8 mouse cellular contexts compared by ENCODE assay signal in the genomic region with DNA sequence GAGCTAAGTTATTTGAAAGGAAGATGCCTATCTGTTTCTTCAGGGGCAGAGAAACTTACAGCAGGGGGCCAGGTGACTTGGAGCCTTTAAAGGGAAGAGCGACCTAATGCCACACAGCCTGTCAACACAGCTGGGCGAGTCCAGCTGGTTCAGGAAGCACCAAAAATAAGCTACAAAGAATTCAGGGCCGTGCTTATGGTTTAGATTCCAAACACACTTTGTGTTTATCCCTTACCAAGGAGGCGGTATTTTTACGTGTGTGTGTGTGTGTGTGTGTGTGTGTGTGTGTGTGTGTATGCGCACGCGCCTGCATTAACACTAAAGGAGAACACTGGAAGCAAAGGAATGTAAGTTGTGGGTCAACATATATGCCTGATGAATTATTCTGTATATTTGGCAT. TPM values are rescaled to one million over a fixed set of nuclear protein-coding genes. Genes with fewer than 3 reads are reported as not detected.
DNase-seq lines count a peak whose midpoint lies in the region; ATAC-seq lines count a peak whose summit lies in the region.

No protein-coding gene starts in this region.

- intact Hi-C loops in left cerebral cortex, postnatal 25 days (cut with DNase I), result loop anchor here (5.0 kb wide), 1 partner anchor 53 kb away; a partner anchor contains a TSS
- intact Hi-C loops in left cerebral cortex, postnatal 4 days (cut with DNase I), result loop anchor here (5.0 kb wide), 1 partner anchor 53 kb away; a partner anchor contains a TSS

- no peak for ATAC-seq in heart, embryonic 12.5 days (ENCODE audit: insufficient number of reproducible peaks, low FRiP score)

- H3K79me2 ChIP-seq in macrophage (ENCODE audit: inconsistent target), result peaks cover 86% of the 10 kb centered on the region

- no peaks in the 10 kb centered on the region for H3K9me3 ChIP-seq in heart, embryonic 12.5 days (replicated peaks)

- peak overlapping the region; percentile 90 for H3K9ac ChIP-seq in heart, embryonic 12.5 days

- peaks cover 36% of the 10 kb centered on the region for H3K4me1 ChIP-seq in heart, embryonic 12.5 days (replicated peaks)

- WGBS in heart, embryonic 12.5 days, result 13% methylated on average over 8 of the region's 8 CpGs
- WGBS in macrophage (ENCODE audit: missing documents), result 11% methylated on average over 7 of the region's 8 CpGs

- H3K4me3 ChIP-seq in heart, embryonic 12.5 days, result peak overlapping the region; percentile 83
- peak overlapping the region; percentile 91 for H3K4me3 ChIP-seq in macrophage (ENCODE audit: inconsistent target)

- peaks cover 3% of the 10 kb centered on the region; the same call in 1 of the 2 replicates for H3K36me3 ChIP-seq in heart, embryonic 12.5 days
- no peaks in the 10 kb centered on the region for H3K36me3 ChIP-seq in macrophage (ENCODE audit: inconsistent target)

- H3K4me2 ChIP-seq in heart, embryonic 12.5 days, result peak overlapping the region; percentile 64

- DNase-seq in left cerebral cortex, postnatal 25 days (ENCODE audit: low spot score in 2 of 2), result peak; percentile 25 to 36
- DNase-seq in left cerebral cortex, postnatal 4 days, result no peak
- peak; percentile 25 for DNase-seq in ZHBTc4 (ENCODE audit: low read depth, low spot score)
- peak; percentile 56 for DNase-seq in kidney, postnatal 14 days
- peak; percentile 46 for DNase-seq in testis, postnatal 10 days (ENCODE audit: low spot score)
- no peak for DNase-seq in gastrocnemius, postnatal 25 days

- H3K27me3 ChIP-seq in heart, embryonic 12.5 days (replicated peaks), result no peaks in the 10 kb centered on the region

- peak overlapping the region; percentile 81 for H3K27ac ChIP-seq in heart, embryonic 12.5 days (ENCODE audit: poor library complexity, severe bottlenecking)
- H3K27ac ChIP-seq in macrophage, result peak overlapping the region; percentile 96

RNA-seq across cellular contexts. Expression of a gene that starts 0.4 kb away (rescaled TPM):
- 10 to 100 TPM; 18.7 to 20.5 TPM for total RNA-seq in left cerebral cortex, postnatal 25 days (2021)
- total RNA-seq in left cerebral cortex, postnatal 4 days (2021), result 10 to 100 TPM; 29.7 to 32.6 TPM
- 26.9 and 29.7 TPM in 2 replicates for polyA plus RNA-seq in heart, embryonic 12.5 days (2016; fragmentation: Nextera tagmentation; extraction: Ambion mirVana)
- 100 to 1,000 TPM in 11 of 26 experiments, 10 to 100 TPM in 15; 23.9 to 384 (median 82.5) TPM for total RNA-seq in macrophage (2018; cell fraction: chromatin; rRNA removed)
- 100 to 1,000 TPM in 10 of 26 experiments, 10 to 100 TPM in 16; 32.1 to 137 (median 68.6) TPM for total RNA-seq in macrophage (2018; cell fraction: cytosol; rRNA removed)
- 100 to 1,000 TPM in 5 of 26 experiments, 10 to 100 TPM in 21; 27.8 to 201 (median 64.5) TPM for total RNA-seq in macrophage (2018; cell fraction: nucleus; rRNA removed)
- 99.7 to 130 TPM (median 126 TPM) in 3 replicates for polyA plus RNA-seq in macrophage (2018)
- 10 to 100 TPM; 19.9 to 22.8 TPM for total RNA-seq in gastrocnemius, postnatal 25 days (2021)

RNA-seq across cellular contexts. Expression of a gene that starts 1.1 kb away (rescaled TPM):
- 10 to 100 TPM; 22.6 to 24.8 TPM for total RNA-seq in left cerebral cortex, postnatal 25 days (2021)
- total RNA-seq in left cerebral cortex, postnatal 4 days (2021), result 10 to 100 TPM; 63.9 to 69.3 TPM
- 29.5 and 31.7 TPM in 2 replicates for polyA plus RNA-seq in heart, embryonic 12.5 days (2016; fragmentation: Nextera tagmentation; extraction: Ambion mirVana)
- 10 to 100 TPM in 13 of 26 experiments, 1 to 10 TPM in 13; 2.4 to 36.5 (median 11.0) TPM for total RNA-seq in macrophage (2018; cell fraction: chromatin; rRNA removed)
- 10 to 100 TPM in 21 of 26 experiments, 1 to 10 TPM in 5; 8.0 to 27.4 (median 13.0) TPM for total RNA-seq in macrophage (2018; cell fraction: cytosol; rRNA removed)
- total RNA-seq in macrophage (2018; cell fraction: nucleus; rRNA removed), result 10 to 100 TPM in 16 of 26 experiments, 1 to 10 TPM in 10; 4.2 to 29.9 (median 11.3) TPM
- 16.7 to 27.9 TPM (median 19.2 TPM) in 3 replicates for polyA plus RNA-seq in macrophage (2018)
- 10 to 100 TPM; 36.5 to 38.3 TPM for total RNA-seq in gastrocnemius, postnatal 25 days (2021)

RNA-seq across cellular contexts. Expression of a gene that starts 26.2 kb away (rescaled TPM):
- total RNA-seq in left cerebral cortex, postnatal 25 days (2021), result under 1 TPM; 0.57 to 0.78 TPM
- 1 to 10 TPM; 1.0 to 1.2 TPM for total RNA-seq in left cerebral cortex, postnatal 4 days (2021)
- polyA plus RNA-seq in heart, embryonic 12.5 days (2016; fragmentation: Nextera tagmentation; extraction: Ambion mirVana), result 1.2 and 1.7 TPM in 2 replicates
- total RNA-seq in macrophage (2018; cell fraction: chromatin; rRNA removed), result 10 to 100 TPM in 25 of 26 experiments, 1 to 10 TPM in 1; 7.9 to 57.8 (median 37.8) TPM
- total RNA-seq in macrophage (2018; cell fraction: cytosol; rRNA removed), result 1 to 10 TPM; 2.9 to 6.7 (median 4.4) TPM
- total RNA-seq in macrophage (2018; cell fraction: nucleus; rRNA removed), result 10 to 100 TPM in 23 of 26 experiments, 1 to 10 TPM in 3; 6.4 to 43.8 (median 23.7) TPM
- polyA plus RNA-seq in macrophage (2018), result 4.7 to 5.1 TPM (median 4.8 TPM) in 3 replicates
- total RNA-seq in gastrocnemius, postnatal 25 days (2021), result under 1 TPM; 0.15 to 0.27 TPM

RNA-seq across cellular contexts. Expression of a gene that starts 29.8 kb away (rescaled TPM):
- under 1 TPM; 0.62 to 0.66 TPM for total RNA-seq in left cerebral cortex, postnatal 25 days (2021)
- under 1 TPM; 0.36 to 0.74 TPM for total RNA-seq in left cerebral cortex, postnatal 4 days (2021)
- polyA plus RNA-seq in heart, embryonic 12.5 days (2016; fragmentation: Nextera tagmentation; extraction: Ambion mirVana), result not detected in 2 replicates
- 1 to 10 TPM in 9 of 26 experiments, under 1 TPM in 5, not detected in 12; 0.39 to 4.7 (median 1.5) TPM for total RNA-seq in macrophage (2018; cell fraction: chromatin; rRNA removed)
- total RNA-seq in macrophage (2018; cell fraction: cytosol; rRNA removed), result under 1 TPM in 1 of 26 experiments, not detected in 25; 0.30 TPM
- total RNA-seq in macrophage (2018; cell fraction: nucleus; rRNA removed), result 1 to 10 TPM in 3 of 26 experiments, under 1 TPM in 5, not detected in 18; 0.34 to 2.4 (median 0.96) TPM
- not detected in 3 replicates for polyA plus RNA-seq in macrophage (2018)
- not detected for total RNA-seq in gastrocnemius, postnatal 25 days (2021)

RNA-seq across cellular contexts. Expression of a gene that starts 33.8 kb away (rescaled TPM):
- total RNA-seq in left cerebral cortex, postnatal 25 days (2021), result 10 to 100 TPM; 44.5 to 48.9 TPM
- total RNA-seq in left cerebral cortex, postnatal 4 days (2021), result 10 to 100 TPM; 53.4 to 54.4 TPM
- polyA plus RNA-seq in heart, embryonic 12.5 days (2016; fragmentation: Nextera tagmentation; extraction: Ambion mirVana), result 136 and 137 TPM in 2 replicates
- total RNA-seq in macrophage (2018; cell fraction: chromatin; rRNA removed), result 100 to 1,000 TPM; 122 to 397 (median 242) TPM
- total RNA-seq in macrophage (2018; cell fraction: cytosol; rRNA removed), result 100 to 1,000 TPM; 159 to 231 (median 184) TPM
- total RNA-seq in macrophage (2018; cell fraction: nucleus; rRNA removed), result 100 to 1,000 TPM; 133 to 373 (median 198) TPM
- polyA plus RNA-seq in macrophage (2018), result 216 to 338 TPM (median 252 TPM) in 3 replicates
- total RNA-seq in gastrocnemius, postnatal 25 days (2021), result 10 to 100 TPM; 20.3 to 21.7 TPM

Comparison
In these comparisons a context has a peak if more than half of its experiments do, and no peak if none do; other contexts are left out.
1. DNase-seq: peak in left cerebral cortex, postnatal 25 days (2 of 2), ZHBTc4 (single experiment), kidney, postnatal 14 days (single experiment) and testis, postnatal 10 days (single experiment); none in left cerebral cortex, postnatal 4 days (single experiment) and gastrocnemius, postnatal 25 days (single experiment).